In genomic region chr3:36077386-36077785, GRCm38 (mm10) we compare ENCODE assay signal across 36 mouse cellular contexts. TPM values are rescaled to one million over a fixed set of nuclear protein-coding genes. Genes with fewer than 3 reads are reported as not detected.
"Had no signal": no experiment of that assay in that cellular context is flagged by ENCODE, and none has a peak within 500 bp of the region (broad histone marks: within the 10 kb centered on the region; RNA-seq: fewer than 3 reads in every experiment).

No protein-coding gene starts in this region.

- H3K27me3 ChIP-seq: embryonic facial prominence, embryonic 12.5 days; embryonic facial prominence, embryonic 13.5 days; embryonic facial prominence, embryonic 15.5 days; forebrain, embryonic 12.5 days; forebrain, embryonic 13.5 days; forebrain, embryonic 15.5 days had no signal

- H3K4me1 ChIP-seq: embryonic facial prominence, embryonic 10.5 days; embryonic facial prominence, embryonic 12.5 days; embryonic facial prominence, embryonic 13.5 days; embryonic facial prominence, embryonic 15.5 days; forebrain, embryonic 10.5 days; forebrain, embryonic 12.5 days; forebrain, embryonic 13.5 days; forebrain, embryonic 15.5 days had no signal

- H3K4me2 ChIP-seq: embryonic facial prominence, embryonic 12.5 days; embryonic facial prominence, embryonic 13.5 days; embryonic facial prominence, embryonic 15.5 days; forebrain, embryonic 12.5 days; forebrain, embryonic 13.5 days; forebrain, embryonic 15.5 days had no signal

- H3K9me3 ChIP-seq: embryonic facial prominence, embryonic 10.5 days; embryonic facial prominence, embryonic 12.5 days; embryonic facial prominence, embryonic 13.5 days; embryonic facial prominence, embryonic 15.5 days; forebrain, embryonic 10.5 days; forebrain, embryonic 12.5 days; forebrain, embryonic 13.5 days; forebrain, embryonic 15.5 days had no signal

- H3K27ac ChIP-seq: embryonic facial prominence, embryonic 10.5 days; embryonic facial prominence, embryonic 12.5 days; embryonic facial prominence, embryonic 13.5 days; embryonic facial prominence, embryonic 15.5 days; forebrain, embryonic 10.5 days; forebrain, embryonic 12.5 days; forebrain, embryonic 13.5 days; forebrain, embryonic 15.5 days; gastrocnemius, adult 2 months; heart, adult 2 months had no signal

- ATAC-seq: forebrain, embryonic 13.5 days; forebrain, embryonic 14.5 days; forebrain, embryonic 15.5 days; forebrain, embryonic 16.5 days; forebrain, postnatal 0 days had no signal

- H3K4me3 ChIP-seq: embryonic facial prominence, embryonic 10.5 days; embryonic facial prominence, embryonic 12.5 days; embryonic facial prominence, embryonic 13.5 days; embryonic facial prominence, embryonic 15.5 days; erythroblast, embryonic 14.5 days; forebrain, embryonic 10.5 days; forebrain, embryonic 12.5 days; forebrain, embryonic 13.5 days; forebrain, embryonic 15.5 days; gastrocnemius, adult 2 months; heart, adult 2 months had no signal

- DNase-seq: cerebellum, adult 2 months; cerebellum, adult 8-10 months; cerebellum, adult 9-10 months; cerebellum, adult 9-11 months; cerebellum, postnatal 10 days; cerebellum, postnatal 14 days; cerebellum, postnatal 25 days; cerebellum, postnatal 36 days; embryo, embryonic 11 days; forebrain, postnatal 0 days; gastrocnemius, adult 2 months; gastrocnemius, postnatal 10 days; gastrocnemius, postnatal 14 days; gastrocnemius, postnatal 25 days; gastrocnemius, postnatal 36 days; heart, adult 18-20 months; heart, adult 2 months had no signal

- H3K9ac ChIP-seq: embryonic facial prominence, embryonic 12.5 days; embryonic facial prominence, embryonic 13.5 days; embryonic facial prominence, embryonic 15.5 days; forebrain, embryonic 12.5 days; forebrain, embryonic 13.5 days; forebrain, embryonic 15.5 days; forebrain, postnatal 0 days had no signal

RNA-seq across cellular contexts. Expression of gene Ccdc144b, which starts 24.0 kb away (rescaled TPM):
- total RNA-seq: common myeloid progenitor, adult 5-6 weeks; forebrain, postnatal 0 days; gastrocnemius, adult 18-20 months; gastrocnemius, adult 2 months; gastrocnemius, adult 8-10 months; gastrocnemius, postnatal 10 days; gastrocnemius, postnatal 14 days; gastrocnemius, postnatal 25 days; gastrocnemius, postnatal 36 days; granulocyte monocyte progenitor cell, adult 5-6 weeks; heart, adult 18-20 months; heart, adult 2 months had no signal
- polyA plus RNA-seq: cerebellum, adult 2 months; cortical plate, adult 2 months; embryonic facial prominence, embryonic 10.5 days; embryonic facial prominence, embryonic 12.5 days; embryonic facial prominence, embryonic 13.5 days; embryonic facial prominence, embryonic 14.5 days; embryonic facial prominence, embryonic 15.5 days; erythroblast, embryonic 14.5 days; forebrain, embryonic 10.5 days; forebrain, embryonic 11.5 days; forebrain, embryonic 12.5 days; forebrain, embryonic 13.5 days; forebrain, embryonic 14.5 days; forebrain, embryonic 15.5 days; forebrain, embryonic 16.5 days; forebrain, postnatal 0 days; frontal cortex, adult 2 months had no signal
